ENCODE assay signal across 13 mouse cellular contexts in genomic region chr11:82392341-82392740, GRCm38 (mm10). TPM values are rescaled to one million over a fixed set of nuclear protein-coding genes. Genes with fewer than 3 reads are reported as not detected.
DNase-seq lines count a peak whose midpoint lies in the region; ATAC-seq and TF ChIP-seq lines count a peak whose summit lies in the region.
"Had no signal": no experiment of that assay in that cellular context is flagged by ENCODE, and none has a peak within 500 bp of the region (broad histone marks: within the 10 kb centered on the region; RNA-seq: fewer than 3 reads in every experiment).

No protein-coding gene starts in this region.

- H3K9me3 ChIP-seq in lung, embryonic 14.5 days (ENCODE audit: low read depth, low read length), result no peaks in the 10 kb centered on the region
- H3K9me3 ChIP-seq: forebrain, embryonic 15.5 days; heart, embryonic 13.5 days; limb, embryonic 13.5 days had no signal

- TF ChIP-seq CTCF in lung, embryonic 14.5 days (IDR thresholded peaks at IDR 0.05; ENCODE audit: low read depth), result 0 out of 2 replicates have a peak, but pooled peaks have one; percentile 9

- no peak overlapping the region for H3K27ac ChIP-seq in lung, embryonic 14.5 days (ENCODE audit: low read depth)
- H3K27ac ChIP-seq: forebrain, embryonic 15.5 days; heart, embryonic 13.5 days; limb, embryonic 13.5 days had no signal

- 52% methylated on average over 3 of the region's 3 CpGs for WGBS in lung, embryonic 14.5 days

- DNase-seq in lung, embryonic 14.5 days, result peak; percentile 21
- DNase-seq in lung, postnatal 4 days, result no peak
- DNase-seq in cerebellum, postnatal 25 days, result peak; percentile 58 to 68
- peak; percentile 30 to 66 for DNase-seq in layer of hippocampus, adult 18-20 months (ENCODE audit: low spot score in 2 of 2)
- DNase-seq in right cerebral cortex, postnatal 10 days (ENCODE audit: low spot score in 2 of 2), result peak; percentile 49 to 58
- DNase-seq in heart, adult 11 months, result no peak
- no peak for DNase-seq in adipocyte (ENCODE audit: low spot score)
- DNase-seq: kidney, adult 8-10 months; lung, postnatal 10 days had no signal

- H3K36me3 ChIP-seq in lung, embryonic 14.5 days (ENCODE audit: insufficient read depth), result no peaks in the 10 kb centered on the region
- H3K36me3 ChIP-seq: forebrain, embryonic 15.5 days; heart, embryonic 13.5 days; limb, embryonic 13.5 days had no signal

- no peaks in the 10 kb centered on the region for H3K4me1 ChIP-seq in lung, embryonic 14.5 days (ENCODE audit: insufficient read depth)

- peaks cover 48% of the 10 kb centered on the region for H3K27me3 ChIP-seq in lung, embryonic 14.5 days (ENCODE audit: insufficient read depth, low read length)

- no peak overlapping the region for H3K4me2 ChIP-seq in lung, embryonic 14.5 days
- H3K4me2 ChIP-seq: forebrain, embryonic 15.5 days; heart, embryonic 13.5 days; limb, embryonic 13.5 days had no signal

- H3K4me3 ChIP-seq in lung, embryonic 14.5 days (ENCODE audit: low read depth, low read length), result no peak overlapping the region
- H3K4me3 ChIP-seq: forebrain, embryonic 15.5 days; heart, embryonic 13.5 days; limb, embryonic 13.5 days had no signal

- H3K9ac ChIP-seq in lung, embryonic 14.5 days, result no peak overlapping the region
- H3K9ac ChIP-seq: forebrain, embryonic 15.5 days; heart, embryonic 13.5 days; limb, embryonic 13.5 days had no signal

- ATAC-seq in lung, embryonic 14.5 days (ENCODE audit: insufficient read depth), result no peak
- ATAC-seq: activated CD4-positive, CD25-positive, alpha-beta regulatory T cell, adult 4 months; forebrain, embryonic 15.5 days had no signal

RNA-seq across cellular contexts. Expression of gene Tmem132e, which starts 3.6 kb away (rescaled TPM):
- 0.33 and 0.38 TPM in 2 replicates for polyA plus RNA-seq in lung, embryonic 14.5 days (2014; fragmentation: Nextera tagmentation; extraction: Ambion mirVana)
- total RNA-seq in layer of hippocampus, adult 18-20 months (2021), result 1 to 10 TPM; 8.5 to 9.5 TPM
- polyA plus RNA-seq: activated CD4-positive, CD25-positive, alpha-beta regulatory T cell, adult 4 months had no signal

Comparison
In these comparisons a context has a peak if more than half of its experiments do, and no peak if none do; other contexts are left out.
1. DNase-seq: peak in lung, embryonic 14.5 days (single experiment), cerebellum, postnatal 25 days (2 of 2), layer of hippocampus, adult 18-20 months (2 of 2) and right cerebral cortex, postnatal 10 days (2 of 2); none in lung, postnatal 4 days (0 of 2), heart, adult 11 months (single experiment) and adipocyte (single experiment).